Mouse (Mus musculus) midbrain, embryonic 14.5 days (tissue): ENCODE results near the gene Rnf115. TPM values are rescaled to one million over a fixed set of nuclear protein-coding genes. Genes with fewer than 3 reads are reported as not detected.

ENCODE experiments used
- ATAC-seq: fragments of 200-750 bp; cut with Nextera tagmentation; 2 replicates; pipeline ENCODE4 v1.8.0; 2017; ENCODE audit warnings: moderate number of reproducible peaks, moderate library complexity; ENCODE audit not compliant: low FRiP score, low TSS enrichment
- DNase-seq: peaks from one replicate; pipeline ENCODE4 v3.0.0-alpha.2; 2015
- H3K27ac ChIP-seq: fragments of 300-500 bp; sonication (generic); replicated peaks from 2 replicates; pipeline ENCODE4 v1.5.1; 2014; ENCODE audit warnings: mild to moderate bottlenecking, low read depth, low read length, moderate library complexity
- H3K27me3 ChIP-seq: fragments of 300-500 bp; sonication (generic); 2 replicates; pipeline ENCODE4 v1.6.1; 2014; ENCODE audit warnings: low read length, control low read depth, mixed read lengths; ENCODE audit not compliant: control insufficient read depth, insufficient read depth
- H3K36me3 ChIP-seq: fragments of 300-500 bp; sonication (generic); 2 replicates; pipeline ENCODE4 v1.6.1; 2014; ENCODE audit warnings: low read length, control low read depth; ENCODE audit not compliant: control insufficient read depth, insufficient read depth
- H3K4me1 ChIP-seq: fragments of 300-500 bp; sonication (generic); 2 replicates; pipeline ENCODE4 v1.6.1; 2014; ENCODE audit warnings: mild to moderate bottlenecking, antibody characterized with exemption, low read length, control low read depth; ENCODE audit not compliant: control insufficient read depth, insufficient read depth
- H3K4me2 ChIP-seq: fragments of 300-500 bp; sonication (generic); 2 replicates; pipeline ENCODE4 v1.6.1; 2014; ENCODE audit warnings: mild to moderate bottlenecking, low read length, moderate library complexity
- H3K4me3 ChIP-seq: fragments of 300-500 bp; sonication (generic); replicated peaks from 2 replicates; pipeline ENCODE4 v1.5.1; 2014; ENCODE audit warnings: low read depth, low read length
- H3K9ac ChIP-seq: fragments of 300-500 bp; sonication (generic); replicated peaks from 2 replicates; pipeline ENCODE4 v1.6.1; 2014; ENCODE audit warnings: mild to moderate bottlenecking, low read length, moderate library complexity
- H3K9me3 ChIP-seq: fragments of 300-500 bp; sonication (generic); 2 replicates; pipeline ENCODE4 v1.6.1; 2016; ENCODE audit warnings: low read length, control low read depth, mixed read lengths; ENCODE audit not compliant: control insufficient read depth
- WGBS: fragments of 180-500 bp; shearing (Covaris S2); extraction: QIAGEN DNeasy Blood & Tissue Kit; methylation state at CpG from one replicate; pipeline ENCODE4 v1.1.7; 2014; 5-methylcytosine and 5-hydroxymethylcytosine counted together
- polyA plus RNA-seq: library from polyadenylated mRNA; unstranded; fragments of >200 nt; fragmentation: Nextera tagmentation; extraction: Ambion mirVana; gene quantifications from 2 replicates; pipeline ENCODE4 v1.2.1, GENCODE M21; 2014

Rnf115 gene
- polyA plus RNA-seq, 1 experiment from 2014 or later: 83.8 TPM

GRCm38 (mm10) chr3:96777120-96777519 is 49.7 kb downstream of the Rnf115 start:
- no peak overlapping the region for H3K4me2 ChIP-seq
- no peaks in the 10 kb centered on the region for H3K27me3 ChIP-seq
- H3K27ac ChIP-seq: no peak overlapping the region
- 93% methylated on average over 3 of the region's 3 CpGs for WGBS
- H3K4me3 ChIP-seq: no peak overlapping the region
- DNase-seq (no peak), ATAC-seq (no peak)
- H3K4me1 ChIP-seq: no peaks in the 10 kb centered on the region
- peaks cover 9% of the 10 kb centered on the region; the same call in 1 of the 2 replicates for H3K36me3 ChIP-seq
- no peak overlapping the region for H3K9ac ChIP-seq
- no peaks in the 10 kb centered on the region for H3K9me3 ChIP-seq

GRCm38 (mm10) chr3:96782236-96782635 is 54.8 kb downstream of the Rnf115 start:
- H3K27ac ChIP-seq: no peak overlapping the region
- peaks cover 34% of the 10 kb centered on the region for H3K36me3 ChIP-seq
- H3K9ac ChIP-seq: no peak overlapping the region
- no peak overlapping the region for H3K4me3 ChIP-seq
- ATAC-seq: no peak
- WGBS: 73% methylated on average over 8 of the region's 8 CpGs
- H3K4me1 ChIP-seq: no peaks in the 10 kb centered on the region
- no peak overlapping the region for H3K4me2 ChIP-seq
- H3K9me3 ChIP-seq: no peaks in the 10 kb centered on the region
- no peaks in the 10 kb centered on the region for H3K27me3 ChIP-seq
- no peak for DNase-seq

- H3K4me2 ChIP-seq: no peak overlapping the region
- no peaks in the 10 kb centered on the region for H3K4me1 ChIP-seq
- H3K9me3 ChIP-seq: no peaks in the 10 kb centered on the region
- no peak overlapping the region for H3K27ac ChIP-seq
- ATAC-seq (no peak), DNase-seq (no peak)
- no peak overlapping the region for H3K9ac ChIP-seq
- WGBS: 93% methylated on average over 1 of the region's 1 CpGs
- H3K36me3 ChIP-seq: peaks cover 59% of the 10 kb centered on the region
- H3K4me3 ChIP-seq: no peak overlapping the region
- H3K27me3 ChIP-seq: no peaks in the 10 kb centered on the region
These were observed 60.3 kb downstream of the Rnf115 start for GRCm38 (mm10) chr3:96787784-96788183.

GRCm38 (mm10) chr3:96788506-96788905 is 61.0 kb downstream of the Rnf115 start:
- no peak overlapping the region for H3K4me2 ChIP-seq
- H3K9me3 ChIP-seq: no peaks in the 10 kb centered on the region
- no peaks in the 10 kb centered on the region for H3K27me3 ChIP-seq
- no peak overlapping the region for H3K27ac ChIP-seq
- no peaks in the 10 kb centered on the region for H3K4me1 ChIP-seq
- DNase-seq (no peak), ATAC-seq (no peak)
- H3K36me3 ChIP-seq: peaks cover 59% of the 10 kb centered on the region
- 88% methylated on average over 8 of the region's 8 CpGs for WGBS
- no peak overlapping the region for H3K9ac ChIP-seq
- H3K4me3 ChIP-seq: no peak overlapping the region

- 87% methylated on average over 11 of the region's 11 CpGs for WGBS
- Histone ChIP-seq H3K4me3 (no peak overlapping the region), H3K27ac (no peak overlapping the region), H3K9ac (no peak overlapping the region), H3K4me1 (no peaks in the 10 kb centered on the region), H3K36me3 (no peaks in the 10 kb centered on the region; the same call in 1 of the 2 replicates), H3K27me3 (no peaks in the 10 kb centered on the region), H3K4me2 (no peak overlapping the region), H3K9me3 (no peaks in the 10 kb centered on the region)
- DNase-seq: no peak
- ATAC-seq: no peak
These were observed 72.8 kb downstream of the Rnf115 start for GRCm38 (mm10) chr3:96800254-96800653.

- H3K27me3 ChIP-seq: no peaks in the 10 kb centered on the region
- no peak overlapping the region for H3K27ac ChIP-seq
- no peak overlapping the region for H3K4me3 ChIP-seq
- no peak for DNase-seq
- no peak overlapping the region for H3K4me2 ChIP-seq
- no peaks in the 10 kb centered on the region for H3K9me3 ChIP-seq
- H3K4me1 ChIP-seq: no peaks in the 10 kb centered on the region
- H3K36me3 ChIP-seq: no peaks in the 10 kb centered on the region
- no peak overlapping the region for H3K9ac ChIP-seq
- ATAC-seq: no peak
- 74% methylated on average over 1 of the region's 1 CpGs for WGBS
These were observed 74.8 kb downstream of the Rnf115 start for GRCm38 (mm10) chr3:96802214-96802613.

GRCm38 (mm10) chr3:96808136-96808535 is 80.7 kb downstream of the Rnf115 start:
- Histone ChIP-seq H3K9me3 (no peaks in the 10 kb centered on the region), H3K27ac (no peak overlapping the region), H3K27me3 (no peaks in the 10 kb centered on the region), H3K4me2 (no peak overlapping the region), H3K4me1 (0 out of 2 replicates have a peak, but pooled peaks cover 3% of the 10 kb centered on the region), H3K36me3 (no peaks in the 10 kb centered on the region), H3K4me3 (no peak overlapping the region), H3K9ac (no peak overlapping the region)
- ATAC-seq (no peak), DNase-seq (no peak)
- 70% methylated on average over 3 of the region's 3 CpGs for WGBS

GRCm38 (mm10) chr3:96808651-96809050 is 81.2 kb downstream of the Rnf115 start:
- 0 out of 2 replicates have a peak, but pooled peaks cover 3% of the 10 kb centered on the region for H3K4me1 ChIP-seq
- 82% methylated on average over 3 of the region's 3 CpGs for WGBS
- H3K36me3 ChIP-seq: no peaks in the 10 kb centered on the region
- H3K27me3 ChIP-seq: no peaks in the 10 kb centered on the region
- H3K4me3 ChIP-seq: no peak overlapping the region
- no peaks in the 10 kb centered on the region for H3K9me3 ChIP-seq
- H3K9ac ChIP-seq: no peak overlapping the region
- ATAC-seq (no peak), DNase-seq (no peak)
- no peak overlapping the region for H3K4me2 ChIP-seq
- H3K27ac ChIP-seq: no peak overlapping the region

- no peaks in the 10 kb centered on the region for H3K9me3 ChIP-seq
- DNase-seq (no peak), ATAC-seq (no peak)
- H3K36me3 ChIP-seq: no peaks in the 10 kb centered on the region
- H3K9ac ChIP-seq: no peak overlapping the region
- H3K27ac ChIP-seq: no peak overlapping the region
- 91% methylated on average over 3 of the region's 3 CpGs for WGBS
- no peak overlapping the region for H3K4me2 ChIP-seq
- 0 out of 2 replicates have a peak, but pooled peaks cover 3% of the 10 kb centered on the region for H3K4me1 ChIP-seq
- H3K27me3 ChIP-seq: no peaks in the 10 kb centered on the region
- H3K4me3 ChIP-seq: no peak overlapping the region
These were observed 83.8 kb downstream of the Rnf115 start for GRCm38 (mm10) chr3:96811232-96811631.
